Comparison of ENCODE assay signal across 7 mouse cellular contexts in the genomic region with DNA sequence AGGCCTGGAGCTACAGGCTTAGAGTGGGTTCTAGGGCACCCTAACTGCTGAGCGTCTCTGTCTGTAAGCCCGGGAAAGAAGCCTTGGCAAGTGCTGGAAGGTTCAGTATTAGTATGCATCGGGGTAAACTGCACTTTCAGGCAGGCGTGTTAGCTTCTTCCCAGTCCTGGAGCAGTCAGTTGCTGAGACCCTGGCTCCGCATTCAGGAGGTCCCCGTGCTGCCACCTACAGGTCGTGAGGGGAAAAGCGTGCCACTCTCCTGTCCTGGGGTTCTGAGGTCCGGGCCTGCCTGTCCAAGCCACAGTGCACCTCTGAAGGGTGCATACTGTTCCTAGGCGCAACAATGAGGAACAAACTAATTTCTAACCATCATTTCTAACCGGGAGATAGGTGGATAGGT. TPM values are rescaled to one million over a fixed set of nuclear protein-coding genes. Genes with fewer than 3 reads are reported as not detected.
DNase-seq lines count a peak whose midpoint lies in the region; ATAC-seq and TF ChIP-seq lines count a peak whose summit lies in the region.

No protein-coding gene starts in this region.

- H3K4me3 ChIP-seq in kidney, adult 2 months (ENCODE audit: insufficient read depth, low read depth, low read length), result no peak overlapping the region
- no peak overlapping the region for H3K4me3 ChIP-seq in limb, embryonic 11.5 days (ENCODE audit: low read depth, low read length)
- no peak overlapping the region for H3K4me3 ChIP-seq in midbrain, postnatal 0 days (ENCODE audit: low read depth, low read length)

- H3K27me3 ChIP-seq in kidney, adult 2 months (replicated peaks; ENCODE audit: control insufficient read depth, insufficient read depth, low read length), result no peaks in the 10 kb centered on the region
- no peaks in the 10 kb centered on the region for H3K27me3 ChIP-seq in limb, embryonic 11.5 days (ENCODE audit: control insufficient read depth, insufficient read depth, low read length)
- no peaks in the 10 kb centered on the region for H3K27me3 ChIP-seq in midbrain, postnatal 0 days (ENCODE audit: insufficient read depth, low read length)

- H3K4me2 ChIP-seq in limb, embryonic 11.5 days (ENCODE audit: low read depth, severe bottlenecking), result no peak overlapping the region
- H3K4me2 ChIP-seq in midbrain, postnatal 0 days (ENCODE audit: low read depth, low read length, poor library complexity, severe bottlenecking), result no peak overlapping the region

- H3K36me3 ChIP-seq in kidney, adult 2 months (ENCODE audit: control insufficient read depth, insufficient read depth, low read length), result no peaks in the 10 kb centered on the region
- no peaks in the 10 kb centered on the region for H3K36me3 ChIP-seq in limb, embryonic 11.5 days (ENCODE audit: control insufficient read depth, insufficient read depth, low read length)
- no peaks in the 10 kb centered on the region for H3K36me3 ChIP-seq in midbrain, postnatal 0 days (ENCODE audit: insufficient read depth, low read length)

- TF ChIP-seq POLR2A in kidney, adult 2 months (IDR thresholded peaks at IDR 0.05; ENCODE audit: low read depth, low read length), result no peak

- ATAC-seq in granulocyte monocyte progenitor cell, adult 5-6 weeks (replicated peaks; ENCODE audit: poor library complexity, severe bottlenecking), result peak; percentile 99
- ATAC-seq in limb, embryonic 11.5 days (ENCODE audit: insufficient number of reproducible peaks, low FRiP score, low TSS enrichment, low read depth), result peak; percentile 51; the same call in 1 of the 2 replicates
- ATAC-seq in midbrain, postnatal 0 days (ENCODE audit: low FRiP score), result peak; percentile 82

- peak; percentile 87 for DNase-seq in adrenal gland, postnatal 10 days
- DNase-seq in embryo, embryonic 10 days (ENCODE audit: low spot score), result peak; percentile 92
- DNase-seq in kidney, adult 2 months, result peak; percentile 75
- DNase-seq in limb, embryonic 11.5 days (ENCODE audit: low spot score), result peak; percentile 87
- peak; percentile 87 for DNase-seq in midbrain, postnatal 0 days (ENCODE audit: low spot score)
- DNase-seq in spleen, postnatal 10 days (ENCODE audit: low spot score in 2 of 2), result peak; percentile 25 to 74

- peak; percentile 86 for TF ChIP-seq CTCF in kidney, adult 2 months (conservative IDR thresholded peaks at IDR 0.05; ENCODE audit: insufficient read depth, insufficient read length, low read depth, low read length)
- peak; percentile 95 for TF ChIP-seq CTCF in midbrain, postnatal 0 days (IDR thresholded peaks at IDR 0.05)

- 5% methylated on average over 11 of the region's 11 CpGs for WGBS in kidney, adult 2 months
- 6% methylated on average over 11 of the region's 11 CpGs for WGBS in limb, embryonic 11.5 days
- WGBS in midbrain, postnatal 0 days, result 4% methylated on average over 11 of the region's 11 CpGs

- H3K9me3 ChIP-seq in limb, embryonic 11.5 days (ENCODE audit: control insufficient read depth, low read length), result no peaks in the 10 kb centered on the region
- H3K9me3 ChIP-seq in midbrain, postnatal 0 days (ENCODE audit: low read length), result no peaks in the 10 kb centered on the region

- no peak overlapping the region for H3K27ac ChIP-seq in kidney, adult 2 months (ENCODE audit: insufficient read depth, low read depth, low read length)
- H3K27ac ChIP-seq in limb, embryonic 11.5 days (replicated peaks; ENCODE audit: low read depth, low read length), result no peak overlapping the region
- no peak overlapping the region for H3K27ac ChIP-seq in midbrain, postnatal 0 days (ENCODE audit: low read depth, low read length)

- H3K9ac ChIP-seq in limb, embryonic 11.5 days (ENCODE audit: low read length), result no peak overlapping the region
- no peak overlapping the region for H3K9ac ChIP-seq in midbrain, postnatal 0 days (replicated peaks; ENCODE audit: low read length, poor library complexity, severe bottlenecking)

- H3K4me1 ChIP-seq in kidney, adult 2 months (ENCODE audit: control insufficient read depth, insufficient read depth, low read length), result no peaks in the 10 kb centered on the region
- no peaks in the 10 kb centered on the region for H3K4me1 ChIP-seq in limb, embryonic 11.5 days (ENCODE audit: control insufficient read depth, insufficient read depth, low read length)
- no peaks in the 10 kb centered on the region for H3K4me1 ChIP-seq in midbrain, postnatal 0 days (ENCODE audit: insufficient read depth, low read length)

RNA-seq across cellular contexts. Expression of a gene that starts 10.6 kb away (rescaled TPM):
- total RNA-seq in adrenal gland, postnatal 10 days (2021), result 1 to 10 TPM; 6.7 to 7.3 TPM
- not detected in 2 replicates for total RNA-seq in granulocyte monocyte progenitor cell, adult 5-6 weeks (2014; fragmentation: Nextera tagmentation)
- total RNA-seq in granulocyte monocyte progenitor cell, adult 5-6 weeks (2017), result not detected in 2 replicates
- 0.27 and 0.30 TPM in 2 replicates for polyA plus RNA-seq in kidney, adult 2 months (2012; rRNA removed)
- polyA plus RNA-seq in limb, embryonic 11.5 days (2014; fragmentation: Nextera tagmentation; extraction: Ambion mirVana), result 4.9 and 5.9 TPM in 2 replicates
- 9.2 and 11.1 TPM in 2 replicates for total RNA-seq in midbrain, postnatal 0 days (2014; rRNA removed)
- polyA plus RNA-seq in midbrain, postnatal 0 days (2015; fragmentation: Nextera tagmentation; extraction: Ambion mirVana), result 6.3 and 7.3 TPM in 2 replicates

Comparison
In these comparisons a context has a peak if more than half of its experiments do, and no peak if none do; other contexts are left out.
1. RNA of a gene that starts 10.6 kb away (total RNA-seq): 9.2 to 11.1 TPM in midbrain, postnatal 0 days and 6.7 to 7.3 TPM in adrenal gland, postnatal 10 days; not detected in granulocyte monocyte progenitor cell, adult 5-6 weeks; every median in the first group is over 4 times any median in the second.
2. Peak in every context shown above with its lines, with median percentiles within 50 percentile points of each other: DNase-seq and ATAC-seq.